Mouse (Mus musculus) frontal cortex, adult 2 months (tissue): ENCODE results near the gene Pla2g2c. TPM values are rescaled to one million over a fixed set of nuclear protein-coding genes. Genes with fewer than 3 reads are reported as not detected.

Experiments
- DNase-seq, 2 experiments: peaks; one replicate each; pipeline ENCODE4 v3.0.0; 2022; ENCODE audit warnings: low spot score in 1 of 2; ENCODE audit errors: extremely low spot score in 1 of 2
- polyA plus RNA-seq: library from polyadenylated mRNA; depleted of rRNA; stranded (reverse); fragments of >200 nt; gene quantifications from 2 replicates; pipeline ENCODE4 v1.2.3, GENCODE M21; 2012

Gene Pla2g2c
- polyA plus RNA-seq, 1 experiment: 0.16 TPM

GRCm38 (mm10) chr4:138746866-138747265 is 22.3 kb downstream of the Pla2g2c start:
- DNase-seq: peak in 1 of 2 experiments; percentile 40

GRCm38 (mm10) chr4:138747851-138748250 is 23.3 kb downstream of the Pla2g2c start:
- peak in 1 of 2 experiments; percentile 69 for DNase-seq

DNA sequence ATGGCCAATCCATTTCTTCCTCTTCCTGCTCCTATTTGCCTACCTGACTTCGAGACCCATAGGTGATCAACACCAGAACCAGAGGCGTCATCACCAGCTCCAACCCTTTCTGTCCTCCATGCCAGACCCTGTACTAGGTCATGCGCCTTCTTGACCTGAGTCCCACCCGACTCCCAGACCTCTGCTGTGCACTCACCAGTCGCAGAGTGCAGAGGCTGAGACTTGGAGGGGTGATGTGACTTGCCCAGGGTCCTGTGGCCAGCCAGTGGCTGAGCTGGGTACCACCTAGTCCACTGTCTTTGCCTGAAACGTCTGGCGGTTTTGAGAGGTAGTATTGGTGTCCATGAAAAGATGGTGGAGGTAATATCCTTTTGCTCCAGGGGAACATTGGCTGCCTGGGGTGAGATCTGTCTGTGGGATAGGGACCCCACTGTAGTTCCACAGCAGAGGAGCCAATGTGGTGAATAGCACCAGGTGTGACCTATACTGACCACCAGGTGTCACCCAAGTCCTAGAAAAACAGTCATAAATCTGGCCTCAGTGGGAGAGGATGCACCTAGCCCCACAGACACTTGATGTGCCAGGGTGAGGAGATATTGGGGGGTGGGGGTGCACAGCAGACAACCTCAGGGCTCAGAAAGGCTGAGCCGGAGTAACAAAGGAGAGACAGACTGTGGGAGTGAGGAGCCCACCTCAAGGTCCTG is 23.9 kb downstream of the Pla2g2c start:
- peak in 1 of 2 experiments; percentile 84 for DNase-seq

DNA sequence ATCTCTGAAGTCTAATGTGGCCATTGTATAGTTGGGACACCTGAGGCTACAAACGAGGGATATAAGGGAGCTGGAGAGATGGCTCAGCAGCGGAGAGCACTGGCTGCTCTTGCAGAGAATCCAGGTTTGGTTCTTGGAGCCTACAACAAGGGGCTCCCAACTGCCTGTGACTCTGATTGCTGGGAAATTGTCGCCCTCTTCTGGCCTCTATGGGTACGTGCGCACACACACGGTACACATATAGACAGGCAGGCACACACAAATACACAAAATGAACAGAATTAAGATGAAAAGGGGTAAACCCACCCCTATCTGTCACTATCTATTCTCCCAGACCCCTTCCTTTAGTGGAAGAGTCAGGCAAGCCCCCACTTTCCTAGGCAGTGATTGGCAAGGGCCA is 28.0 kb downstream of the Pla2g2c start:
- no peak for DNase-seq

DNA sequence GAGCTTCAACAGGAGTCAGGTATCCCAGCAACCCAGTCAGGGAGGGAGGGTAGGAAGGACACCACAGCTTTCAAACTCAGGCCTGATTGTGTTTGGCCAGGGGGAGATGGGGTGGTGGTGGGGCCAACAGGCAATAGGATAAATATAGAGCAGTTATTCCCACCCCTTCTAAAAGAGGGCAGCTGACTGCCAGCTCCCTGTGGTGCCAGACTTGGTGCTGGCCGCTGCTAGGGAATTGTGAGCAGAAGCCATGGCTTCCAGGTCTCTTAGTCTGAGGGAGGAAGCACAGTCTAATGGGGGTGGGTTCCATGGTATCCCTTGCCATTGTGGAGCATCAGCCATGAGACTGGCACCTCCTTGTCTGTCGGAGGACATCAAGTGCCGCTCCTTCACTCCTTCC is 29.0 kb downstream of the Pla2g2c start:
- no peak for DNase-seq

DNA sequence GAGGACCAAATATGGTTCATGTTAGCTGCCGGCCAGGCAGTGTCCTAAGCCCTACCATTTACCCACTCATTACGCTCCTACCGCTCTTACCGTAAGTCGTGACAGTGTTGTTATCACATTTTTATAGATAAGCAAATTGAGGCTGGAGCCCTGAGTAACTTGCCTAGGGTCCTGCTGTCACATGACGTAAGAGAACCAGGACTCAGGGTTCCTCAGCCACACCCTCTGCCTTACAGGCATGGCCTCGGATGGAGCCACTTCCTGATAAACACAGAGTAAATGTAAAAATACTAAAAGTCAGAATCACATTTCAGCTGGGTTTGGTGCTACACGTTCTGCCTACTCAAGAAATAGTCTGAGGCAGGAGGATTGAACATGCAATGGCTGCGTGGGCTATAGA is 29.8 kb downstream of the Pla2g2c start:
- DNase-seq: no peak

GRCm38 (mm10) chr4:138755439-138755838 is 30.8 kb downstream of the Pla2g2c start:
- no peak for DNase-seq

GRCm38 (mm10) chr4:138755983-138756382 is 31.4 kb downstream of the Pla2g2c start:
- DNase-seq: no peak

DNA sequence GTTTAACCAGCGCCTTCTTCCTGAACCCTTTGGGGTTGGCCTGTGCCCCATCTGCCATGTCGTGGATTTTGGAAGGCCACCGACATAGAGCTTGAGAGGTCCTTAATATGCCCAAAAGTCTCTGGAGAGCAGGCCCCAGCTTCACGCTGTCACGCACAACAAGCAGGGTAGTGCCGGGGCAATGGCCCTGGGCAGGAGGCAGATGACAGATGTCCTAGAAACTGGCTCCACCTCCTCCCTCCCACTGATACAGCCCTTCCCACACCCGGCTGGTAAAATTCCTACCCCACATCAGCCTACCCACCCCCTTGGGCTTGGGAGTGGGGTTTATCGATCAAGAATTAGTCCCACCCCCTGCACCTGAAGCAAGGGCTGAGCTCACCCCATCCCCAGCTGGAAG is 32.8 kb downstream of the Pla2g2c start, which contains the start of gene Pla2g2f:
Gene Pla2g2f, minus strand, starts transcription at position 211 of the 400 bp plus-strand sequence.
- no peak for DNase-seq

DNA sequence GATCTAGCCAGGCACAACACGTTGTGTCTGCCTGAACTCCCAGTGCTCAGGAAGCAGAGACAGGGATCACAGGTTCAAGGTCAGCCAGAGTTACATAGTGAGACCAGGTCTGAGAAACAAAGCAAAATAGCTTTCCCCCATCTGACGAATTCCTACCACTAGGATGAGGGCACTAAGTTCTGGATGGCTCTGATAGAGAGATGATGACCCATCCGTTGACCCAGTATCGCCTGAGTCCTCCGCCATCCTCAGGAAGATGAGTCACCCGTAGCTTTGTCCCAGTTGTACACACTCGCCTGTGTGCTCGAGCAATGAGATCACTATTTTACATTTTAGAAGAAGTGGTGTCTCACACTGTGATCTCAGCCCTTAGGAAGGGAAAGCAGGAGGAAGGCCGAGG is 37.7 kb downstream of the Pla2g2c start:
- DNase-seq: no peak

DNA sequence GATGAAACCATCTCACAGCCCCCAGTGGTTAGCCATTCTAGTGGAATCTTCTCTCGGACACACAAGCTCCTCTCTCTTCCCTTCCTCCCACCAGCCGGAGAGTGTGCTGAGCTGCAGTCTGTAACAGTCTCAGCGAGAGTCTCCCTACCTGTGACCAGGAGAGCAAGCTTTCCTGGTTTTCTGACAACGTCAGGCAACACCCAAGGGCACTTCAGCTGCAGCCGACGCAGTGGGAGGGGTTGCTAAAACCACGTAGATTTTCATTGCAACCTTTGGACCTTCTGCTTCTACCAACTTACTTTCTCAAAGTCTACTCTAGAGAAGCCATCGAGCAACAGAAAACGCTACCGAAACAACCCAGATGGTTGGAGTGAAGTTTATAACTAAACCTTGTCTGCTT is 47.4 kb downstream of the Pla2g2c start:
- DNase-seq: no peak

DNA sequence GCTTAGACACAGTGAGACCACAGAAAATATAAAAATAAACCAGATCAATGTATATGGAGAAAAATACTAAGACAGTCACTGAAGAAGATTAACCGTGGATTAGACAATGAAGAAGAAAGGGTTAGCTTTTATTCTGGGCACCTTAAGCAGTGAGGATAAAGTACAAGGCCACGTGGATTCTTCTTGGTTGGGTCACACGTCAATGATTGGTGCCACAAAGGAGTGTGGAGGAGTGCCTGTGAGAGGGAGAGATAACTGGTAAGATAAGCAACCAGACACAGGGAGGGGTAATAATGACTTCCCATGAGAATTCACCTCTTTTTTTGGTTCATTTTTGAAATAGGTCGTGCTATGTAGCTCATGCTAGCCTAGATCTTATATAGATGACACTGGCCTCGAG is 47.8 kb downstream of the Pla2g2c start:
- DNase-seq: no peak

DNA sequence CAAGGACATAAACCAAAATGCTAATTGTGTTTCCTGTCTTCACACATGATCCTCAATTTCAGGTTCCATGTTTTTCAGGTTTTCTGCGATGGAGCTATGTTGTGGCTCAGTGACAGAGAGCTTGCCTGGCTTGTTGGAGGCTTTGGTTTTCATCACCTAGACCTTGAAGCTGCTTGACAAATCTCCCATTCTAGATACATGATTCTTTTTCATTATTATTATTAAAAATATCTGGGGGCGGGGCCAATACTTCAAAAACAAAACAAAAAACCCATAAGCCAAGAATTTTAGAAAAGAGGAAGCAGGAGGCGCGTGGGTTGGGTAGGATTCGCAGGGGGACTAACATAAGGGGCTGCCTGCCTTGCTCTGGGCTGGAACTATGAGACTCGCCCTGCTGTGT is 50.8 kb downstream of the Pla2g2c start, which contains the start of gene Pla2g2d:
Gene Pla2g2d, plus strand, starts transcription at position 301 of the 400 bp plus-strand sequence.
- no peak for DNase-seq

DNA sequence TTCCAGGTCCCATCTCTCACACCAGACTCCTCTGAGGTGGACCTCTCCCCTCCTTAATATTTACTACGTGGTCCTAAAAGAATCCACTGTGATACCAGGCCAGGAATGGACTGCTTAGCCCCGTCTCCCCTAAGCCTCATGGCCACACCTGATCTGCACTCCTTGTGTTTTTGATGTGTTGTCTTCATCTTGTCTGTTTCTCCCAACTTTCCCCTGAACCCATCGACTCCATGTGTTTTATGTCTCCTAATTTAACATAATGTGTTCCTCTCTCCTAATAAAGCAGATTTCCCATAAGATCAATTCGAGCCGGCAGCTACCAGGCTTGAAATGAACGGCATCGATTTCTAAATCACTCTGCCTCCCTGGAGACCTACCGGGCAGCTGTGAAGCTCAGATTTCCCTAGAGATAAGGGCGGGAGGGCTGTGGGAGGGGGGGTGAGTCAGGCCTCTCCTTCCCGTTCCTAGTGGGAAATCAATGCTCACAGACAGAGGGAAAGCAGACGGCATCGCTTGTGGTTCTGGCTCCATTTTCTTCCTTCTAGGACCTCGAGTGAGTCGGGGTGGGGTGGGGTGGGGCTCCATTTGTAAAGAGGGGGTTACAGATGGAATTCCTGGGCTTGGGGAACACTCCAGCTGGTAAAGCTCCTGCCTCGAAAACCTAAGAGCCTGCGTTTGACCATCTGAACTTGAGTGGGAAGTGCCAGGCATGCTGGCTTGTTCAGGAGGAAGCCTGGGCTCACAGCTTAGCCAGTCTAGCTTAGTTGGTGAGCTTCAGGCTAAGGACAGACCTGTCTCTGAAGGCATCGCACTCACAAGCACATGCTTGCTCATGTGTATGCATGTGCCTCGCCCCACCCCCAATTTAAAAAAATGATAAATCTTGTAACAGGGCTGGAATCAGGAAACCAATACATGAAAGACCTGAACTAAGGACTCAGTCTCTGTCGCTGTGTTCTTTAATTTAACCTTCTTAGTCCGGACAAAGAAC is 53.1 kb downstream of the Pla2g2c start:
- DNase-seq: no peak

DNA sequence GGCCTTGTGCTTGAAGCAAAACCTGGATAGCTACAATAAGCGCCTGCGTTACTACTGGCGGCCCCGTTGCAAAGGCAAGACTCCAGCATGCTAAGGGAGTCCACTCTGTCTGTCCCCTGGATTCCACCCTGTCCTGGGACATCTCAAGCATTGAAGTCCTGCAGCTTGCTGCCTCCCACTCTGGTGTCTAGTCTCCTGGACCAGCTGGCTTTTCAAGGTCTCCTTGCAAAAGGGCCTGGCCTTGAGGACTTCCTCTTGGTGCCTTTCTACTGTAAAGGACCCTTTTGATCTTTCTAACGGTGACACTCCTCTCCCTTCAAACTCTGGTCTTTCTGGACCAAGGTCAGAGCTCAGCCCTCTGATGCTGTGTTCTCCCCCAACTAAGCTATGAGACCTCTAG is 55.7 kb downstream of the Pla2g2c start:
- no peak for DNase-seq

DNA sequence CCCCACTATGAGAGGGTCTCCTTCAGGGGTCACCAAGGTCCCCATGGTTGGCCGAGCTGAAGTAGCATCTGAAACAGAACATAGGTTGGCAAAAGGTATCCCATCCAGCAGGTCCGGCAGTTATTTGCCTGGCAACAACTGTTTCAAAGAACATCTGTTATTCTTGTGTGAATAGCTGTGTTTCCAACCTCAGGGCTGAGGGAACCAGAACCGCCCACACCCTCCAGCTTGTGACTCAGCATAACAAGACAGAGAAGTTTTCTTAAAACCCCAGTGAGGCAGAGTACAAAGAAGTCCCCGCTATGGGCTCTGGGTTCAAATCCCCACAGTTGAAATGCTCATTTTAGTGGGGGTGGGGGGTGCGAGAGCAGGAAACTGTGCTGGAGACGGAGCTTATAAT is 57.5 kb downstream of the Pla2g2c start:
- peak; percentile 61 to 83 for DNase-seq

DNA sequence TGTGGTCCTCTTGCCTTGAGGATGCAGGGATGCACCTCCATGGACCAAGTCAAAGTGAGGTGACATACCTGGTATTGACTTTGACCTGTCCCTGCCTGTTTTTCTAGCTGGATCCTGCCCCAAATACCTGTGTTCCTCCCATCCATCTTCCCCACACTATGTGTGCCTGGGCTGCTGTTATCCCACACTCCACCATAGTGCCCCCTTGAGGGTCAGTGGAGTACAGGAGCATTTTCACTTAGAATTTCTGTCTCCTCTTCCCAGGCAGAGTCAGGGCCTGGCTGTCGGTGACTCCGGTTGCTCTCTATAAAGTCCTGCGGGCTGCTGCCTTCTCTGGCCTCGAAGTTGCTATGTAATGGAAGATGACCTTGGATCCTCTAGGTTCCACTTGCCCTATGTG is 61.1 kb downstream of the Pla2g2c start:
- DNase-seq: no peak

DNA sequence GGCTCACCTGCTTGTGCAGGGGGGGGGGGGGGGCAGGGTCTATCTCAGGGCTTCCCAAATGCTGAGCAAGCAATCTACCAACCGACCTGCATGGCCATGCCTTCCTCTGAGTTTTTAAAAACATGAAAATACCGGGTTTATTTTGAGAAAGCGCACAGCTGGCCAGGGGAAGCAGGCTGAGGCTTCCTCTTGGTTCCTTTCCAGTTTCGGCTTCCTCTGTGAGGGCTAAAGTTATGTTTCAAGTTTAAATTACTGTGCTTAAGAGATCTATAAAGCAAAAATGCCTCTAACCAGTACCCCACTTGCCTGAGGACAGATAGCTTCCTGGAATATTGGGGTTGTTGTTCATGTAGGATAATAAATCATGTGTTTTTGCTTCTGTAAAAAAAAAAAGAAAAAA is 61.5 kb downstream of the Pla2g2c start:
- peak in 1 of 2 experiments; percentile 63 for DNase-seq

- no peak for DNase-seq
Observed at GRCm38 (mm10) chr4:138788381-138788780, 63.8 kb downstream of the Pla2g2c start.

DNA sequence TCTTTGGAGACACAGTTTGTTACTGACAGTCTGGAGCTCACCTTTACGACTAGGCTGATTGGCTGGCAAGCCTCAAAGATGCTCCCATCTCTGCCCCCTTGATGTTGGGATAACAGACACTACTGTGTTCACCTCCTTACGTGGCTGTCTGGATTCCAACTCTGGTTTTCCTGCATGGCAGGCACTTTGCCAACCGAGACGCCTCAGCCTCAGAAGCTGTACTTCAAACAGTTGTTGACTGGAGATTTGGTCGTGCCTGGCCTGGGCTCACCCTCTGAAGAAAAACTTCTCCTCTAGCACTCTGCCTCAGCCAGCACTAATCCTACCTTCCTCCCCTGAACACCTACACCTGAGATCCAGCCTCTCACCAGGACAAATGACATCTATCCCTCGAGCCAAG is 66.9 kb downstream of the Pla2g2c start:
- no peak for DNase-seq

- no peak for DNase-seq
Observed at GRCm38 (mm10) chr4:138792599-138792998, 68.0 kb downstream of the Pla2g2c start.
